Mouse (Mus musculus): ENCODE data around the gene Fahd2a.

Gene Fahd2a

DNA sequence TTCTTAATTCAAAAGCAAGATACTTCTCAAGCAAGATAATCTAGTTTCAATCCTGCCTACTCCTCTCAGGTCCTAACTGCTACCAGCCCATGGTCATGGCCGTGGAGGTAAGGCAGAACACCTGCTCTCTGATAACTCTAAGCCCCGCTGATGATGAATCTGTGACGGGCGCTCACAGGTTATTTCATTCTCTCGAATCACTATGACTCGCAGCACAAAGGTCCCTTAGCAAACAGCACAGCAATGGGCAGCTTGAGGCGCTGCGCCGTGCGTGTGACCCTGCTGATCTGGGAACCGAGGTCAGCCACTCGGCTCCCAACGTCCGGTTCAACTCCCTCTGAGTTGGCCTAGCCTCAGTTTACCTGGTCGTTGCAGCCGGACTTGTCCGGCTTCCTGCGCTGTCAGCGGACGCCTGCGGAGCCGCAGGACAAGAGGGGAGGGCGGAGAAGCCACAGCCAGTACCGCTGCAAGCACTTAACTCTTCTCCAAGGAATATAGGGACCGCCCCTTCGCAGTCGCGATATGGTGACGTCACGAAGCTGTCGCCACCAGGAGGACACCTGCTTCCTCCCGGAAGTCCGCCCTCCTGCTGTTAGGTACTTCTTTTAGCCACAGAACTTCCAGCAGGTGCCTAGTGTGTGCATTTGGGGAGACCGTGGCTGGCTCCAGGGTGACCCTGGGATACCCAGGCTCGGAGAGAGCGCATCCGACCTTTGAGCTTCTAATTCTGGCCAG lies at the start of gene Fahd2a:
Gene Fahd2a, minus strand, starts transcription at position 511 of the 735 bp plus-strand sequence.
- DNase-seq (ENCODE audit: low spot score) = peak; percentile 90

DNA sequence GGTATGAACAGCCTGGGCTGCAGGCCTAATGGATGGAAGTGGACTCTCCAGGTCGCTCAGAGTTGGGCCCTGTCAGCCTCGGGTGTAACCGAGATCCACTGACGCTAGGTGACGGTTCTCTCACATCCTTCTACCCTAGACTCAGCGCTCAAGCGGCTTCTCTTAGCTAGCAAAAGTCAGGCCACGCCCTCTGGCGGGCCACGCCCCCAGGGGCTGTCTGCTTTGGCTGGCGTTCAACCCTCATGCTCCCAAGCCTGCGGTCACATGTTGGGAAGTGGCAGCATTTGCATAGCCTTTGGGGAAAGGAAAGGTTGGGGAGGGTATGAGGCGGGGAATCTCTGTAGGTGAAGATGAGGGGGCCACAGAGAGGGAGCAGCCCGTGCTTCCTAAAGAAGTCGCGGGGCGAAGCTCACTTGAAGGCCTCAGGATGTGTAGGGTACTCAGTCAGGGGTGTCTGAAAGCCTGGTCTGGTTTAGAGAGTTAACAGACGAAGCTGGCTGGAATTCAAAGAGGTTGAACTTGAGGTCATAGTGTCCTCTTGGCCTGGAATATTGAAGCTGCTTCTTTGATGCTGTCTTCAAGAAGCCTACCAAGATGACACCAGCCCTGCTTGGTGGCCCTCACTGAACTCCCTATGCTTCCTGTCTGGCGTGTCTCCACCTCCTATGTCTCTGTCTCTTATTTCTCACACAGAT lies 40.3 kb upstream of the Fahd2a start:
- peak; percentile 47 for DNase-seq (ENCODE audit: low spot score)

GRCm38 (mm10) chr2:127483001-127483400 lies 38.6 kb upstream of the Fahd2a start:
- no peak for DNase-seq (ENCODE audit: low spot score)

DNA sequence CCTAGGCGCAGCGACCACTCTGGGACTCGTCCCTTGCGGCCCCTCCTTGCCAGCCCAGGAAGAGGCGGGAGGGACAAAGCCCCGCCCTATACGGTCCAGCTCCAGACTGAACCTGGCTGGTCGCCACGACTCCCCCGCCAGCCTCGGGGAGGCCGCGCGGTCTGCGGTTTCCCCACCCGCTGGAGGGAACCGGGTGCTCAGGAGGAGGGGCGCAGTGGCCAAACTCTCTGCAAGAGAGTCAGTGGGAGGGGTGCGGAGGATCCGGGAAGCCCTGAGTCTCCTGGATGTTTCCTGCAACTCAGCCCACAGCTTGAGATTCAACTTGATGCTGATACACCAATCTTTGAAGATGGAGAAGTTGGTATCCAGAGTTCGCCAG lies 38.2 kb upstream of the Fahd2a start:
- peak; percentile 63 for DNase-seq (ENCODE audit: low spot score)

- no peak for DNase-seq (ENCODE audit: low spot score)
Measured at GRCm38 (mm10) chr2:127481841-127482532, 37.6 kb upstream of the Fahd2a start.

- DNase-seq (ENCODE audit: low spot score) = no peak
Measured at GRCm38 (mm10) chr2:127479763-127480162, 35.4 kb upstream of the Fahd2a start.

- no peak for DNase-seq (ENCODE audit: low spot score)
Measured at GRCm38 (mm10) chr2:127479210-127479609, 34.8 kb upstream of the Fahd2a start.

DNA sequence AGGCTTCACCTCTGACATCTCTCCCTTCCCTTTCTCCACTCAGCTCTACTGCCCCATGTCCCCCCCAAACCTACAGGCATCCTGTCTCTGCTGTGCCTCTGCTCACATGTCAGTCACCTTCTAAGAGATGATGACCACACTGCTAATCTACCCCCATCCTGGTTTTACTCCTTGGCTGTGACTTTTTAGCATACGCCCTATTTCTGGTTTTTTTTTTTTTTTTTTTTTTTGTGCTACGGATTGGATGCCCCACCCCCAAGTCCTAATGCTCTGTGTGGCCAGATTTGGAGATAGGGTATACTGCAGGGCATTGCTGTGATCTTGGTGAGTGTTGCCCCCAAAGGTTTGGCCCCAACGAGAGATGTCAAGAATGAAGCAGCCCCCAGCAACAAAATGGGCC lies 27.9 kb upstream of the Fahd2a start:
- DNase-seq (ENCODE audit: low spot score) = no peak

DNA sequence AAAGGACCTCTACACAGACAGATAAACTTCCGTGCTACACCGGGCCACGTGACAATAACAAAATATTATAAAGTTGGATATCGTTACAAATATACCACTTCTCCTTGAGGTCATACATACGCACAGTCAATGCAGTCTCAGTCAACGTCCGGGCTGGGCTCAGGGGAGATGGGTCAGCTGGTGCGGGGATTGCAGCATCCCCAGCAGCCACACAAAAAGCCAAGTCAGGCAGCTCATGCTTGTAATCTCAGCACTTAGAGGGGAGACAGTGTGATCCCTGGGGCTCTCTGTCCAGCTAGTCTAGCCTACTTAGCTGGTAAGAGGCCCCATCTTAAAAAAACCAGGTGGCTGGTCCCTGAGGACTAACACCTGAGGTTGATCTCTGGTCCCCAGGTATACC lies 26.9 kb upstream of the Fahd2a start:
- DNase-seq (ENCODE audit: low spot score) = no peak

GRCm38 (mm10) chr2:127470661-127471060 lies 26.3 kb upstream of the Fahd2a start:
- DNase-seq (ENCODE audit: low spot score) = no peak

DNA sequence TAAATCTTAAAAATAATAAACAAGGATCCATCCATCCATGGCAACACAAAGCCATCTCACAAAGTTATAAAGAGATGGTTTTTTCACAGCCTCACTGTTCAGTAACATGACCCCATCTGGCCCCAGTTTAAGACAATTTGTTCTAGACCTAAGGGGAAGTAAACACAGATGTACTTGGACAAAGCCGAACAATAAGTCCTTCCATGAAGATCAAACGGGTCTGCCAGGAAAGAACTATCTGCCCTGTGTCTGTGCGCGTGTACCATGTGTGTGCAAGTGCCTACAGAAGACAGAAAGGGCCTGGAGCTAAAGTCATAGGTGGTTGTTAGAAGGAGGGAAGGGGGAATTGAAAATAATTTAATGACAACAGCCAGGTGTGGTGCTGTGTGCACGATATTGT lies 25.8 kb upstream of the Fahd2a start:
- DNase-seq (ENCODE audit: low spot score) = peak; percentile 23

- peak; percentile 54 for DNase-seq (ENCODE audit: low spot score)
Measured at GRCm38 (mm10) chr2:127462314-127462713, 17.9 kb upstream of the Fahd2a start.

DNA sequence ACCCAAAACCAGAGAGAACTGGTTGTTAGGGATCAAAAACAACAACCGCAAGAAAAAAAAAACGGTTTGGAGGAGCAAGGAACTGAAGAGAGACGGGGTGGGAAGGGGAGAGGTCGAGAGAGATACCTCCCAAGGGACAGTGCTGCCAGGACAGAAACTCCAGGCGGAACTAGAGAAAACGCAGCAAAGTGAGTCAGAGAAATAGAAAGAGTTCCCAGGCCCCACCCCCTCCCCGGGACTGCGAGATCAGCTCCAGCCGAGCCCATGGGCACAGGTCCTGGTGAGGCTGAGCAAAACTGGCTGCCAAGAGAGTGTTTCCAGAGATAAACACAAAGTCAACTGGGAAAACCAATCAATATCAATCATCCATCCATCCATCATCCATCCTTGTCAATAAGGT lies 17.0 kb upstream of the Fahd2a start:
- DNase-seq (ENCODE audit: low spot score) = no peak

DNA sequence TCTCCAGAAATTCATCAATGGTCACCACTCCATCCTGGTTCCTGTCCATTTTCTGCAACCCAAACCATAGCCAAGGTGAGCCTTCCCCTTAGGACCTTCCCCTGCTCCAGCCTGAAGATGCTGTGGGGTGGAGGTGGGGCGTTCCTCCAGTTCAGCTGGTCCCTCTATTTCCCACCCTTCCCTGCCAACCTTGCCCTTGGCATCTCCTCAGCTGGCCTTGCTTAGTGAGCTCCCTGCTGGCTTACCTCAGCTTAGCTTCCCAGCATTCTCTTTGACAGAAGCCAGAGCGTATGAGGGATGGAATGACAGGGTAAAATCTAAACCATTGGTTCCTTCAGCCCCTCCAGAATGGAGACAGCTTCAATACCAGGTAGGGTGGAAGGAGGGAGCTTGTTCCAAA lies 15.0 kb upstream of the Fahd2a start:
- no peak for DNase-seq (ENCODE audit: low spot score)

GRCm38 (mm10) chr2:127453764-127454163 lies 9.4 kb upstream of the Fahd2a start:
- peak; percentile 72 for DNase-seq (ENCODE audit: low spot score)

GRCm38 (mm10) chr2:127453141-127453540 lies 8.8 kb upstream of the Fahd2a start:
- no peak for DNase-seq (ENCODE audit: low spot score)

DNA sequence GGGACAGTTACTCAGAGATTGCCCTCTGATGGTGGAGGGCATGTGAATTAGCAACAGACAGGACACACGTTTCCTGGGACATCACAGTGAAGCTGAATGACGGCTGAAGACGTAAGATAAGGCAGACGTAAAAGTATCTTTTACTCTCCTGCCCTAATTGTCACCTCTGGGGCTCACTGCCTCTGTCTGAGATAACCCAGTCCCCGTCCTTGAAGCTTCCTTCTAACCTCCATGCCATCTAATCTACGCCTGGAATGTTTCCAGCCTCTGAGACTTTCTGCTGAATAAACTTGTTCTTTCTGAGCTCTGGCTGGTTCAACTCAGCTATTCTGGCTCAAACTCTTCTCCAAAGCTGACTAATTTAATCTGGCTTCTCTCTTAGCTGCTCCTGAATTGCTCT lies 7.4 kb upstream of the Fahd2a start:
- DNase-seq (ENCODE audit: low spot score) = no peak

DNA sequence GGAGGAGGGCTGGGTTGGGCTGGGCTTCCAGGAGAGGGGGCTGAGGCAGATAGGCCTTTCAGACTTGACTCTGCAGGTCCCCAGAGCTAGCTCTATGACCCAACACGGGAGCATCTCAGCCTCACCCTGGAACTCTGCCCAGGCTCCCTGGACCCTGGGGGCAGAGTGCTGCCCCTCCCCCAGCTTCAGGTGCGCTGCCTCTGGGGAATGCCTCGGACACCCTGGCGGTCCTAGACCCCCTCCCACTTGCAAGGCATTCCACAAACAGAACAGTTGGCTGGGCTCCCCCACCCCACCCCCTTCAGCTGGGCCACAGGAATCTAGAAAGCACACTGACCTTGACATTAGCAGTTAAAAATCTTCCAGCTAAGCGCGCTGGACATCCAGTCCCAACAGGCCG lies 5.3 kb upstream of the Fahd2a start:
- DNase-seq (ENCODE audit: low spot score) = no peak

DNA sequence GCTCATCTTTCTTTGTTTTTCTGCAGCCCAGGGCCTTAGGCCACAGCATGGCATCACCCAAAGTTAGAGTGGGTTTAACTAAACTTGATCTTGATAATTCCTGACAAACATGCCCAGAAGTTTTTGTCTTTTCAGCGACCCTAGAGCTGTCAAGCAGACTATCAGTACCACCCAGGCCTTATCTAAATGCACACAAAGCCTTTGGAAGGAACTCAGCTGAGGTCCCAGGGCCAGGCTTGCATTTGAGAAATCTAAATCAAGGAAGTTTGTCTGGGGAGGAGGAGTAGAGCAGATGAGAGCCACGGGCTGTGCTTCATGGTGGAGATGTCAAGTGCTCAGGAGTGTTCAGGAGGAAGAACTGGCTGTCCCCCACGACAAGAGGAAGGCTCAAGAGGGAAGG lies 2.5 kb upstream of the Fahd2a start:
- DNase-seq (ENCODE audit: low spot score) = no peak

- no peak for DNase-seq (ENCODE audit: low spot score)
Measured at GRCm38 (mm10) chr2:127437697-127438096, 6.7 kb downstream of the Fahd2a start.

DNA sequence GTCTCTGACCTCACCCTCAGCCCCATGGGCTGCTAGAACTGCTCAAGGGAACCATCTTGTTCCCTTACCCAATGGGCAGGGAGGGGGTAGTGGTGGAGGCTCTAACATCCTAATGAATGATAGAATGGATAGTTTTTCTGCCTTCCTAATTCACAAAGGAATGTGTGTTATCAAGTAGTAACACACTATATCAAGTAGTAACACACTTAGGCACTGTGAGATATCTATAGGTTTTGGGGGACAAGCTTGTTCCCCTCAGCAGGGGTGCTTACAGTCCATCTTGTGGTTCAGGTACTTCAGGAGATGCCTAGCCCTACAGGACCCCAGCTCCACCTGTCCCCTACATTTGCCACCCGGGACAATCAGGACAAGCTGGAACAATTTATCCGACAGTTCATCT lies 8.8 kb downstream of the Fahd2a start:
- DNase-seq (ENCODE audit: low spot score) = no peak

GRCm38 (mm10) chr2:127435135-127435534 lies 9.2 kb downstream of the Fahd2a start:
- no peak for DNase-seq (ENCODE audit: low spot score)

Data from lung, postnatal 25 days (tissue).